Mouse (Mus musculus) limb, embryonic 14.5 days (tissue): ENCODE measurements at regions not wholly inside any gene's neighbourhood (a gene's known extent, or its start where the extent isn't known, plus 50 kb on each side); places are given as distances from the start of the nearest gene placed in this dataset.

Experiments used
- ATAC-seq: fragments of 200-750 bp; cut with Nextera tagmentation; 2 replicates; pipeline ENCODE4 v1.8.0; 2017; ENCODE audit warnings: low read depth, moderate number of reproducible peaks, moderate TSS enrichment; ENCODE audit not compliant: low FRiP score
- DNase-seq: peaks from one replicate; pipeline ENCODE4 v3.0.0-alpha.2; 2015; ENCODE audit warnings: low spot score
- H3K27ac ChIP-seq: fragments of 300-500 bp; sonication (generic); replicated peaks from 2 replicates; pipeline ENCODE4 v1.5.1; 2014; ENCODE audit warnings: low read depth, mild to moderate bottlenecking, low read length, moderate library complexity, mixed read lengths
- H3K27me3 ChIP-seq: fragments of 300-500 bp; sonication (generic); 2 replicates; pipeline ENCODE4 v1.6.1; 2014; ENCODE audit warnings: low read length, mixed read lengths; ENCODE audit not compliant: control insufficient read depth, insufficient read depth
- H3K36me3 ChIP-seq: fragments of 300-500 bp; sonication (generic); 2 replicates; pipeline ENCODE4 v1.6.1; 2014; ENCODE audit warnings: mild to moderate bottlenecking, low read length, moderate library complexity, mixed read lengths; ENCODE audit not compliant: control insufficient read depth, insufficient read depth
- H3K4me1 ChIP-seq: fragments of 300-500 bp; sonication (generic); 2 replicates; pipeline ENCODE4 v1.6.1; 2014; ENCODE audit warnings: antibody characterized with exemption, low read length, mixed read lengths; ENCODE audit not compliant: control insufficient read depth, insufficient read depth
- H3K4me2 ChIP-seq: fragments of 300-500 bp; sonication (generic); replicated peaks from 2 replicates; pipeline ENCODE4 v1.6.1; 2014; ENCODE audit warnings: low read depth, mild to moderate bottlenecking, low read length, moderate library complexity; ENCODE audit not compliant: severe bottlenecking
- H3K4me3 ChIP-seq: fragments of 300-500 bp; sonication (generic); replicated peaks from 2 replicates; pipeline ENCODE4 v1.5.1; 2014; ENCODE audit warnings: low read length
- H3K9ac ChIP-seq: fragments of 300-500 bp; sonication (generic); 2 replicates; pipeline ENCODE4 v1.6.1; 2014; ENCODE audit warnings: mild to moderate bottlenecking, low read depth, low read length, moderate library complexity; ENCODE audit not compliant: severe bottlenecking
- H3K9me3 ChIP-seq: fragments of 300-500 bp; sonication (generic); 2 replicates; pipeline ENCODE4 v1.6.1; 2016; ENCODE audit warnings: low read length; ENCODE audit not compliant: control insufficient read depth
- POLR2A ChIP-seq: fragments of 200-500 bp; IDR thresholded peaks from 2 replicates; pipeline ENCODE4 v1.8.0; 2012; ENCODE audit warnings: inconsistent platforms, mild to moderate bottlenecking, moderate library complexity, borderline replicate concordance; ENCODE audit not compliant: insufficient read depth, insufficient read length; ENCODE audit errors: extremely low read depth
- WGBS: fragments of 180-500 bp; shearing (Covaris S2); extraction: QIAGEN DNeasy Blood & Tissue Kit; methylation state at CpG from one replicate; pipeline ENCODE4 v1.1.7; 2014; 5-methylcytosine and 5-hydroxymethylcytosine counted together

GRCm38 (mm10) chr3:3388056-3388770 is 2362.4 kb upstream of the Gm8797 start:
- H3K36me3 ChIP-seq, result no peaks in the 10 kb centered on the region
- WGBS, result 26% methylated on average over 3 of the region's 3 CpGs
- H3K27ac ChIP-seq, result no peak overlapping the region
- peak; percentile 3 for DNase-seq
- no peak for TF ChIP-seq POLR2A
- H3K9me3 ChIP-seq, result no peaks in the 10 kb centered on the region
- no peak overlapping the region for H3K9ac ChIP-seq
- no peaks in the 10 kb centered on the region for H3K4me1 ChIP-seq
- H3K27me3 ChIP-seq, result no peaks in the 10 kb centered on the region
- no peak overlapping the region for H3K4me3 ChIP-seq
- no peak overlapping the region for H3K4me2 ChIP-seq
- peak; percentile 65; the same call in 1 of the 2 replicates for ATAC-seq
